Mouse (Mus musculus): Measurements from ENCODE around the gene Ttc7b. TPM values are rescaled to one million over a fixed set of nuclear protein-coding genes. Genes with fewer than 3 reads are reported as not detected.

Gene Ttc7b
- polyA plus RNA-seq, 2 experiments = 7.3 to 28.1 TPM

GRCm38 (mm10) chr12:100527753-100528152 is 7.1 kb upstream of the Ttc7b start:
- Histone ChIP-seq H3K9ac (ENCODE audit: low read depth, low read length, severe bottlenecking) (no peak overlapping the region), H3K4me1 (ENCODE audit: control insufficient read depth, insufficient read depth, low read length) (peaks cover 6% of the 10 kb centered on the region; the same call in 1 of the 2 replicates), H3K27me3 (ENCODE audit: control insufficient read depth, insufficient read depth, low read length) (no peaks in the 10 kb centered on the region), H3K9me3 (ENCODE audit: control insufficient read depth, low read length) (no peaks in the 10 kb centered on the region), H3K27ac (replicated peaks; ENCODE audit: low read depth, low read length) (no peak overlapping the region), H3K4me2 (replicated peaks; ENCODE audit: low read depth, low read length, severe bottlenecking) (peak overlapping the region; percentile 35; the same call in 1 of the 2 replicates), H3K36me3 (ENCODE audit: control insufficient read depth, insufficient read depth, low read length) (no peaks in the 10 kb centered on the region), H3K4me3 (replicated peaks; ENCODE audit: low read length) (no peak overlapping the region)
- TF ChIP-seq POLR2A (IDR thresholded peaks at IDR 0.05; ENCODE audit: borderline replicate concordance, extremely low read depth, insufficient read depth, insufficient read length) = no peak
- WGBS = 9% methylated on average over 9 of the region's 9 CpGs
- DNase-seq (ENCODE audit: low spot score) (peak; percentile 85), ATAC-seq (ENCODE audit: low FRiP score, low read depth) (peak; percentile 98)

- no peaks in the 10 kb centered on the region for H3K27me3 ChIP-seq (ENCODE audit: control insufficient read depth, insufficient read depth, low read length)
- H3K9me3 ChIP-seq (ENCODE audit: control insufficient read depth, low read length) = no peaks in the 10 kb centered on the region
- no peak overlapping the region for H3K4me3 ChIP-seq (replicated peaks; ENCODE audit: low read length)
- no peak overlapping the region for H3K9ac ChIP-seq (ENCODE audit: low read depth, low read length, severe bottlenecking)
- no peak for ATAC-seq (ENCODE audit: low FRiP score, low read depth)
- no peaks in the 10 kb centered on the region for H3K36me3 ChIP-seq (ENCODE audit: control insufficient read depth, insufficient read depth, low read length)
- no peak overlapping the region for H3K27ac ChIP-seq (replicated peaks; ENCODE audit: low read depth, low read length)
- H3K4me2 ChIP-seq (replicated peaks; ENCODE audit: low read depth, low read length, severe bottlenecking) = peak overlapping the region; percentile 35; the same call in 1 of the 2 replicates
- no peak for DNase-seq (ENCODE audit: low spot score)
- H3K4me1 ChIP-seq (ENCODE audit: control insufficient read depth, insufficient read depth, low read length) = peaks cover 6% of the 10 kb centered on the region; the same call in 1 of the 2 replicates
- WGBS = 74% methylated on average over 9 of the region's 9 CpGs
- no peak for TF ChIP-seq POLR2A (IDR thresholded peaks at IDR 0.05; ENCODE audit: borderline replicate concordance, extremely low read depth, insufficient read depth, insufficient read length)
These were observed 6.6 kb upstream of the Ttc7b start for GRCm38 (mm10) chr12:100527241-100527640.

GRCm38 (mm10) chr12:100525939-100526338 is 5.3 kb upstream of the Ttc7b start:
- H3K4me3 ChIP-seq (replicated peaks; ENCODE audit: low read length) = no peak overlapping the region
- H3K9me3 ChIP-seq (ENCODE audit: control insufficient read depth, low read length) = no peaks in the 10 kb centered on the region
- 35% methylated on average over 1 of the region's 1 CpGs for WGBS
- DNase-seq (ENCODE audit: low spot score) (no peak), ATAC-seq (ENCODE audit: low FRiP score, low read depth) (no peak)
- no peak overlapping the region for H3K9ac ChIP-seq (ENCODE audit: low read depth, low read length, severe bottlenecking)
- H3K36me3 ChIP-seq (ENCODE audit: control insufficient read depth, insufficient read depth, low read length) = no peaks in the 10 kb centered on the region
- H3K4me2 ChIP-seq (replicated peaks; ENCODE audit: low read depth, low read length, severe bottlenecking) = no peak overlapping the region
- H3K27me3 ChIP-seq (ENCODE audit: control insufficient read depth, insufficient read depth, low read length) = no peaks in the 10 kb centered on the region
- TF ChIP-seq POLR2A (IDR thresholded peaks at IDR 0.05; ENCODE audit: borderline replicate concordance, extremely low read depth, insufficient read depth, insufficient read length) = no peak
- peaks cover 7% of the 10 kb centered on the region for H3K4me1 ChIP-seq (ENCODE audit: control insufficient read depth, insufficient read depth, low read length)
- H3K27ac ChIP-seq (replicated peaks; ENCODE audit: low read depth, low read length) = no peak overlapping the region

GRCm38 (mm10) chr12:100520077-100520793 is 391 bp downstream of the Ttc7b start:
- Histone ChIP-seq H3K36me3 (ENCODE audit: control insufficient read depth, insufficient read depth, low read length) (no peaks in the 10 kb centered on the region; the same call in 1 of the 2 replicates), H3K4me1 (ENCODE audit: control insufficient read depth, insufficient read depth, low read length) (peaks cover 12% of the 10 kb centered on the region), H3K27ac (replicated peaks; ENCODE audit: low read depth, low read length) (peak overlapping the region; percentile 84), H3K4me3 (replicated peaks; ENCODE audit: low read length) (peak overlapping the region; percentile 87), H3K4me2 (replicated peaks; ENCODE audit: low read depth, low read length, severe bottlenecking) (peak overlapping the region; percentile 87), H3K9ac (ENCODE audit: low read depth, low read length, severe bottlenecking) (peak overlapping the region; percentile 95), H3K27me3 (ENCODE audit: control insufficient read depth, insufficient read depth, low read length) (no peaks in the 10 kb centered on the region), H3K9me3 (ENCODE audit: control insufficient read depth, low read length) (no peaks in the 10 kb centered on the region)
- no peak for TF ChIP-seq POLR2A (IDR thresholded peaks at IDR 0.05; ENCODE audit: borderline replicate concordance, extremely low read depth, insufficient read depth, insufficient read length)
- ATAC-seq (ENCODE audit: low FRiP score, low read depth) (peak; percentile 56), DNase-seq (ENCODE audit: low spot score) (peak; percentile 36)
- WGBS = under 1% methylated on average over 49 of the region's 76 CpGs

- Histone ChIP-seq H3K27ac (replicated peaks; ENCODE audit: low read depth, low read length) (peak overlapping the region; percentile 84; the same call in 1 of the 2 replicates), H3K4me3 (replicated peaks; ENCODE audit: low read length) (peak overlapping the region; percentile 87), H3K4me1 (ENCODE audit: control insufficient read depth, insufficient read depth, low read length) (peaks cover 12% of the 10 kb centered on the region), H3K4me2 (replicated peaks; ENCODE audit: low read depth, low read length, severe bottlenecking) (peak overlapping the region; percentile 87), H3K36me3 (ENCODE audit: control insufficient read depth, insufficient read depth, low read length) (no peaks in the 10 kb centered on the region; the same call in 1 of the 2 replicates), H3K9me3 (ENCODE audit: control insufficient read depth, low read length) (no peaks in the 10 kb centered on the region), H3K27me3 (ENCODE audit: control insufficient read depth, insufficient read depth, low read length) (no peaks in the 10 kb centered on the region), H3K9ac (ENCODE audit: low read depth, low read length, severe bottlenecking) (peak overlapping the region; percentile 95)
- DNase-seq (ENCODE audit: low spot score) (no peak), ATAC-seq (ENCODE audit: low FRiP score, low read depth) (no peak)
- no peak for TF ChIP-seq POLR2A (IDR thresholded peaks at IDR 0.05; ENCODE audit: borderline replicate concordance, extremely low read depth, insufficient read depth, insufficient read length)
- 44% methylated on average over 7 of the region's 7 CpGs for WGBS
These were observed 946 bp downstream of the Ttc7b start for GRCm38 (mm10) chr12:100519684-100520076.

All from limb, embryonic 14.5 days (tissue).